Mouse (Mus musculus): ENCODE measurements at regions not wholly inside any gene's neighbourhood (a gene's known extent, or its start where the extent isn't known, plus 50 kb on each side); places are given as distances from the start of the nearest gene placed in this dataset.

GRCm38 (mm10) chr17:87550518-87551164 is 85.1 kb upstream of the Epcam start:
- Histone ChIP-seq H3K27ac (ENCODE audit: low read length) (peak overlapping the region; percentile 44; the same call in 1 of the 2 replicates), H3K9ac (replicated peaks; ENCODE audit: low read depth, low read length) (no peak overlapping the region), H3K27me3 (ENCODE audit: control insufficient read depth, insufficient read depth, low read length) (no peaks in the 10 kb centered on the region), H3K4me1 (ENCODE audit: control insufficient read depth, insufficient read depth, low read length) (no peaks in the 10 kb centered on the region; the same call in 1 of the 2 replicates), H3K4me2 (replicated peaks; ENCODE audit: low read depth, low read length) (no peak overlapping the region), H3K36me3 (ENCODE audit: control insufficient read depth, insufficient read depth, low read length) (no peaks in the 10 kb centered on the region), H3K4me3 (ENCODE audit: low read depth, low read length) (no peak overlapping the region), H3K9me3 (ENCODE audit: control insufficient read depth, low read depth, low read length) (no peaks in the 10 kb centered on the region)
- no peak for ATAC-seq (ENCODE audit: insufficient number of reproducible peaks, insufficient read depth, low FRiP score, low read depth)
- WGBS: 45% methylated on average over 13 of the region's 13 CpGs

DNA sequence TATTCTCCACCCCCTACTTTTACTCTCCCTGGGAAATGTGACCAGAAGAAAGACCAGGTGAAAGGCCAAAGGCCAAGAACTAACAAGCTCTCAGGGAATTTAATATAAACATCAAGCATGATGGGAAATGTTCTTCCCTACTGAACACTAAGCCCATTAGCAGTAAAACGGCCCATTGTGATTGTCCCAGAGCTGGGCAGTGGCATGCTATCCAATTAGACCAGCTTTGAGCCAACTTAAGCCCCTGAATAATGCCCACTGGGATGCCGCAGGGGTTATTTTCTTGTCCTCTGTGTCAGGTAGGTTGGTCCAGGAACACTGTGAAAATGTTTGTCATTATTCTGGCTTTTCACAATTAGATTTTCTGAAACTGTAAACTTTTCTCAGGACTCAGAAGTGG is 81.2 kb upstream of the Epcam start:
- Histone ChIP-seq H3K9me3 (ENCODE audit: control insufficient read depth, low read depth, low read length) (no peaks in the 10 kb centered on the region), H3K9ac (replicated peaks; ENCODE audit: low read depth, low read length) (no peak overlapping the region), H3K4me2 (replicated peaks; ENCODE audit: low read depth, low read length) (no peak overlapping the region), H3K4me3 (ENCODE audit: low read depth, low read length) (no peak overlapping the region), H3K27me3 (ENCODE audit: control insufficient read depth, insufficient read depth, low read length) (no peaks in the 10 kb centered on the region), H3K4me1 (ENCODE audit: control insufficient read depth, insufficient read depth, low read length) (no peaks in the 10 kb centered on the region; the same call in 1 of the 2 replicates), H3K27ac (ENCODE audit: low read length) (no peak overlapping the region), H3K36me3 (ENCODE audit: control insufficient read depth, insufficient read depth, low read length) (no peaks in the 10 kb centered on the region)
- no peak for ATAC-seq (ENCODE audit: insufficient number of reproducible peaks, insufficient read depth, low FRiP score, low read depth)
- 49% methylated on average over 2 of the region's 2 CpGs for WGBS

GRCm38 (mm10) chr17:87558419-87558818 is 77.4 kb upstream of the Epcam start:
- H3K27me3 ChIP-seq (ENCODE audit: control insufficient read depth, insufficient read depth, low read length): no peaks in the 10 kb centered on the region
- no peak overlapping the region for H3K4me2 ChIP-seq (replicated peaks; ENCODE audit: low read depth, low read length)
- H3K9me3 ChIP-seq (ENCODE audit: control insufficient read depth, low read depth, low read length): no peaks in the 10 kb centered on the region
- no peak overlapping the region for H3K4me3 ChIP-seq (ENCODE audit: low read depth, low read length)
- no peaks in the 10 kb centered on the region for H3K4me1 ChIP-seq (ENCODE audit: control insufficient read depth, insufficient read depth, low read length)
- WGBS: 55% methylated on average over 2 of the region's 2 CpGs
- H3K27ac ChIP-seq (ENCODE audit: low read length): no peak overlapping the region
- H3K36me3 ChIP-seq (ENCODE audit: control insufficient read depth, insufficient read depth, low read length): no peaks in the 10 kb centered on the region
- no peak for ATAC-seq (ENCODE audit: insufficient number of reproducible peaks, insufficient read depth, low FRiP score, low read depth)
- no peak overlapping the region for H3K9ac ChIP-seq (replicated peaks; ENCODE audit: low read depth, low read length)

DNA sequence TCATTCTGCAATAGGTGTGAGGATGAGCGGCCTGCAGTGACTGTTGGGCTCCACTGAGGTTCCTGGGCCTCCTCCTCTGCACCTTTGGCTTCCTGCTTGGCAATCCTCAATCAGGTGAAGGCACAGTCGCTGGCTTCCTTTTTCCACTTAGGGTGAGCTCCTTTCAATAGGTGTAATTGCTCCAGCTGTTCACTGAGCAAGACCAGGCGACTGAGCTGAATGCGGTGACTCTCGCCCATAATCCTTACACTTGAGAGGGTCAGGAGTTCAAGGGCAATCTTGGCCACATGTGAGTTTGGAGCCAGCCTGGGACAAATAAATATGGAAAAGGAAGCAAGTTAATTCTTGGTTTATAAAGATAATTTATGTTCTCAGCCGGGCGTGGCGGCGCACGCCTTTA is 76.1 kb upstream of the Epcam start:
- no peak for ATAC-seq (ENCODE audit: insufficient number of reproducible peaks, insufficient read depth, low FRiP score, low read depth)
- Histone ChIP-seq H3K9ac (replicated peaks; ENCODE audit: low read depth, low read length) (no peak overlapping the region), H3K27me3 (ENCODE audit: control insufficient read depth, insufficient read depth, low read length) (no peaks in the 10 kb centered on the region), H3K27ac (ENCODE audit: low read length) (no peak overlapping the region), H3K36me3 (ENCODE audit: control insufficient read depth, insufficient read depth, low read length) (no peaks in the 10 kb centered on the region), H3K4me3 (ENCODE audit: low read depth, low read length) (no peak overlapping the region), H3K4me2 (replicated peaks; ENCODE audit: low read depth, low read length) (no peak overlapping the region), H3K4me1 (ENCODE audit: control insufficient read depth, insufficient read depth, low read length) (no peaks in the 10 kb centered on the region), H3K9me3 (ENCODE audit: control insufficient read depth, low read depth, low read length) (no peaks in the 10 kb centered on the region)
- WGBS: 89% methylated on average over 10 of the region's 10 CpGs

- Histone ChIP-seq H3K36me3 (ENCODE audit: control insufficient read depth, insufficient read depth, low read length) (no peaks in the 10 kb centered on the region), H3K27ac (ENCODE audit: low read length) (no peak overlapping the region), H3K27me3 (ENCODE audit: control insufficient read depth, insufficient read depth, low read length) (no peaks in the 10 kb centered on the region), H3K9ac (replicated peaks; ENCODE audit: low read depth, low read length) (no peak overlapping the region), H3K4me1 (ENCODE audit: control insufficient read depth, insufficient read depth, low read length) (no peaks in the 10 kb centered on the region), H3K4me3 (ENCODE audit: low read depth, low read length) (no peak overlapping the region), H3K4me2 (replicated peaks; ENCODE audit: low read depth, low read length) (no peak overlapping the region), H3K9me3 (ENCODE audit: control insufficient read depth, low read depth, low read length) (no peaks in the 10 kb centered on the region)
- ATAC-seq (ENCODE audit: insufficient number of reproducible peaks, insufficient read depth, low FRiP score, low read depth): no peak
- WGBS: 80% methylated on average over 7 of the region's 7 CpGs
Observed at GRCm38 (mm10) chr17:87560923-87561322, 74.9 kb upstream of the Epcam start.

GRCm38 (mm10) chr17:87563375-87563774 is 72.4 kb upstream of the Epcam start:
- Histone ChIP-seq H3K4me2 (replicated peaks; ENCODE audit: low read depth, low read length) (no peak overlapping the region), H3K36me3 (ENCODE audit: control insufficient read depth, insufficient read depth, low read length) (no peaks in the 10 kb centered on the region), H3K9ac (replicated peaks; ENCODE audit: low read depth, low read length) (no peak overlapping the region), H3K9me3 (ENCODE audit: control insufficient read depth, low read depth, low read length) (no peaks in the 10 kb centered on the region), H3K4me1 (ENCODE audit: control insufficient read depth, insufficient read depth, low read length) (no peaks in the 10 kb centered on the region), H3K27me3 (ENCODE audit: control insufficient read depth, insufficient read depth, low read length) (no peaks in the 10 kb centered on the region), H3K4me3 (ENCODE audit: low read depth, low read length) (no peak overlapping the region), H3K27ac (ENCODE audit: low read length) (no peak overlapping the region)
- WGBS: 80% methylated on average over 5 of the region's 5 CpGs
- ATAC-seq (ENCODE audit: insufficient number of reproducible peaks, insufficient read depth, low FRiP score, low read depth): no peak

DNA sequence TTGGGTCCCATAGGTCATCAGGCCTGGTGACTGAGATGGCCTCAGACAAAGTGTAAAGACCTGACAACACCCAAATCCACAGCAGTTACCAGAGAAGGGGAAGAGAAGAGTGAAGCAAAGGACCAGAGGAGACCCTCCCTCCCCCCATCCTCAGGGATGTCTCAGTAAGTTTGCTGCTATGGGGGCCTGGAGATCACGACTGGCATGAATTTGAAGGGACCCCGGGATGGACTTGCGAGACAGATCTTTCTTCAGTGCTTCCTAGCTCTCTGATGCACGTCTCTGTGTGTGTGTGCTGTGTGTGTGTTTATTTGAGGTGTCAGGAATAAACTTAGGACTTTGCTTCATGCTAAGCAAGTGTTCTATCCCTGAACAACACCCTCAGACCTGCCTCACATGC is 70.1 kb upstream of the Epcam start:
- no peak overlapping the region for H3K9ac ChIP-seq (replicated peaks; ENCODE audit: low read depth, low read length)
- no peaks in the 10 kb centered on the region for H3K27me3 ChIP-seq (ENCODE audit: control insufficient read depth, insufficient read depth, low read length)
- no peak overlapping the region for H3K27ac ChIP-seq (ENCODE audit: low read length)
- no peak overlapping the region for H3K4me2 ChIP-seq (replicated peaks; ENCODE audit: low read depth, low read length)
- no peak overlapping the region for H3K4me3 ChIP-seq (ENCODE audit: low read depth, low read length)
- H3K4me1 ChIP-seq (ENCODE audit: control insufficient read depth, insufficient read depth, low read length): no peaks in the 10 kb centered on the region
- H3K36me3 ChIP-seq (ENCODE audit: control insufficient read depth, insufficient read depth, low read length): no peaks in the 10 kb centered on the region
- no peak for ATAC-seq (ENCODE audit: insufficient number of reproducible peaks, insufficient read depth, low FRiP score, low read depth)
- 75% methylated on average over 4 of the region's 4 CpGs for WGBS
- no peaks in the 10 kb centered on the region for H3K9me3 ChIP-seq (ENCODE audit: control insufficient read depth, low read depth, low read length)

DNA sequence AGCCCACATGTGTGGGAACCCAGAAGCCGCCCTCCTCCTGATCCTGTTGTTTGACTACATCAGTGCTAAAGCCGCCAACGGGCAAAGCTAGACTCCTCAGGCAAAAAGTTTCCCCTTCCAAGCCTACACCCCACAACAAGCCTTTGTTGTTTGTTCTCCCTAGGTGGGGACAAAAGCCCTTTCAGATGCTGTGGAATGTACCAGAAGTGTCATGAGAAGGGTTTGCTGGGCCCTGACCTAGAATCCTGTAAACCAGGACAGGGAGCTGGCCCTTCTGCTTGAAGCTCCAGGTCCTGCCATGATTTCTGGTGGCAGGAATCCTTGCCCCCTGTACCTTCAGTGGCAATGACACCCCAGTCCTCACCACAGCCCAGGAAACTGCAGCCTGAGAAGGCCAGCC is 69.5 kb upstream of the Epcam start:
- no peaks in the 10 kb centered on the region for H3K36me3 ChIP-seq (ENCODE audit: control insufficient read depth, insufficient read depth, low read length)
- H3K9me3 ChIP-seq (ENCODE audit: control insufficient read depth, low read depth, low read length): no peaks in the 10 kb centered on the region

GRCm38 (mm10) chr17:87566996-87567395 is 68.8 kb upstream of the Epcam start:
- ATAC-seq (ENCODE audit: insufficient number of reproducible peaks, insufficient read depth, low FRiP score, low read depth): no peak
- H3K27ac ChIP-seq (ENCODE audit: low read length): no peak overlapping the region

More for the DNA sequence above, 69.5 kb upstream of the Epcam start:
- peaks cover 6% of the 10 kb centered on the region; the same call in 1 of the 2 replicates for H3K4me1 ChIP-seq (ENCODE audit: control insufficient read depth, insufficient read depth, low read length)
- no peak overlapping the region for H3K9ac ChIP-seq (replicated peaks; ENCODE audit: low read depth, low read length)
- 60% methylated on average over 3 of the region's 3 CpGs for WGBS
- H3K27ac ChIP-seq (ENCODE audit: low read length): no peak overlapping the region
- ATAC-seq (ENCODE audit: insufficient number of reproducible peaks, insufficient read depth, low FRiP score, low read depth): no peak
- H3K4me2 ChIP-seq (replicated peaks; ENCODE audit: low read depth, low read length): no peak overlapping the region; the same call in 1 of the 2 replicates
- H3K4me3 ChIP-seq (ENCODE audit: low read depth, low read length): no peak overlapping the region
- no peaks in the 10 kb centered on the region for H3K27me3 ChIP-seq (ENCODE audit: control insufficient read depth, insufficient read depth, low read length)

More at GRCm38 (mm10) chr17:87566996-87567395, 68.8 kb upstream of the Epcam start:
- no peaks in the 10 kb centered on the region for H3K27me3 ChIP-seq (ENCODE audit: control insufficient read depth, insufficient read depth, low read length)
- WGBS: 39% methylated on average over 9 of the region's 9 CpGs
- H3K4me1 ChIP-seq (ENCODE audit: control insufficient read depth, insufficient read depth, low read length): peaks cover 8% of the 10 kb centered on the region; the same call in 1 of the 2 replicates
- H3K36me3 ChIP-seq (ENCODE audit: control insufficient read depth, insufficient read depth, low read length): no peaks in the 10 kb centered on the region
- H3K9ac ChIP-seq (replicated peaks; ENCODE audit: low read depth, low read length): no peak overlapping the region
- H3K4me2 ChIP-seq (replicated peaks; ENCODE audit: low read depth, low read length): no peak overlapping the region
- no peak overlapping the region for H3K4me3 ChIP-seq (ENCODE audit: low read depth, low read length)
- H3K9me3 ChIP-seq (ENCODE audit: control insufficient read depth, low read depth, low read length): no peaks in the 10 kb centered on the region
